Mouse (Mus musculus) kidney, adult 2 months (tissue): ENCODE results near the gene Shank3.

Source experiments
- CTCF ChIP-seq: fragments of 200-500 bp; conservative IDR thresholded peaks from 2 replicates; pipeline ENCODE4 v1.5.1; 2011; ENCODE audit warnings: low read depth, mild to moderate bottlenecking, control low read depth, low read length, moderate library complexity, mixed read lengths; ENCODE audit not compliant: insufficient read depth, insufficient read length
- POLR2A ChIP-seq: fragments of 200-500 bp; IDR thresholded peaks from one replicate; pipeline ENCODE4 v1.6.1; 2011; ENCODE audit warnings: low read depth, low read length, control low read depth

DNA sequence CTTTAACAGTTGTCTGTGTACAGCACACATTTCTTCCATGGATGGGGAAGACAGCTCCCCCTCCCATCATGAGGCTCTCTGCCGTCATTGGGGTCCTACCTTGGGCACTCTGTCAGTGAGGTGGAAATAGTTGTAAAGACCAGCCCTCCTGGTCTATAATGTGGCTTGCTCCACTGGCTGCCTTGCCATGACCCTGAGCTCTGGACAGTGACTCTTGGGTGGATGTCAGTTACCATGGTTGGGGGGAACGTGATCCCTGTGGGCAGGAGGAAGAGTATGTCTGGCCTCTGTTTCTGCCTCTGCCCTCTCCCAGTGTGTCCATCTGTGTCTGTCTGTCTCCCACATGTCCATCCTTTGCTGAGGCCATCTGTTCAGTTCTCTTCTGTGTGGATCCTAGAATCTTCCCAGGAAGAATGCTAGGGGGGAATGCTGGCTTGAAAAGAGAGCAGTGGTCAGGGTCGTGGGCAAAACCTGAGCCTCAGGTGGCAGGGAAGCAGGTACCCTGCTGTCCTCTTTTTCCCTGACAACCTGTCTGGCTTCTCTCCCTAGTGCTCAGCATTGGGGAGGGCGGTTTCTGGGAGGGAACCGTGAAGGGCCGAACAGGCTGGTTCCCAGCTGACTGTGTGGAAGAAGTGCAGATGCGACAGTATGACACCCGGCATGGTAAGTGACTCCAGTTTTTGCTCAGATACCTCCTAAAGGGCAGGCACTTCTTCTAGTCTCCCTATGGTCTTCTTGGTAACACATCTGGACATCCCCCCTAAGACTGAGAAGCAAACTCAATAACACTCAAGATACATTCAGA lies 25.4 kb downstream of the Shank3 start:
- TF ChIP-seq CTCF (no peak), POLR2A (no peak)
